Mouse (Mus musculus) liver, embryonic 14 days (tissue): ENCODE data around the gene Ipo11. TPM values are rescaled to one million over a fixed set of nuclear protein-coding genes. Genes with fewer than 3 reads are reported as not detected.

Experiments
- polyA plus RNA-seq: library from polyadenylated mRNA; depleted of rRNA; stranded (reverse); fragments of >200 nt; gene quantifications from 2 replicates; pipeline ENCODE4 v1.2.3, GENCODE M21; 2012; rRNA removed

Ipo11 gene
- 16.0 and 18.5 TPM in 2 replicates for polyA plus RNA-seq

GRCm38 (mm10) chr13:106936256-106937137 is at the start of gene Ipo11:
Ipo11 (minus strand) TSS chr13:106936958.

GRCm38 (mm10) chr13:106946594-106947540 is 10.1 kb upstream of the Ipo11 start, which contains the start of gene Dimt1:
Dimt1 (plus strand) TSS chr13:106947127.

Other genes with a start within 250 kb of the Ipo11 start
- 9.0 and 10.4 TPM in 2 replicates for gene Dimt1, start 10.2 kb upstream of the Ipo11 start, polyA plus RNA-seq
- 15.5 and 18.0 TPM in 2 replicates for gene Kif2a, start 85.2 kb upstream of the Ipo11 start, polyA plus RNA-seq